Mouse (Mus musculus) gastrocnemius, postnatal 25 days (tissue): ENCODE measurements around the gene Mob4. TPM values are rescaled to one million over a fixed set of nuclear protein-coding genes. Genes with fewer than 3 reads are reported as not detected.
"Not testable (repeated sequence)": the region's sequence is repeated elsewhere in the genome, so short reads cannot be mapped to it uniquely, and the experiment has no call there.

Source experiments
- DNase-seq: peaks from one replicate; pipeline ENCODE4 v3.0.0; 2022
- long read RNA-seq, 2 experiments: library from polyadenylated mRNA; stranded (forward); transcript quantifications; one replicate each; pipeline ENCODE4 v2.0.0; 2021
- total RNA-seq, 2 experiments: library from RNA; stranded (reverse); gene quantifications; 1 replicate in 1 of 2; 2 replicates in 1 of 2; pipeline ENCODE4 v1.2.3; 2021

Gene Mob4
- total RNA-seq: 10 to 100 TPM; 34.1 to 38.5 TPM
- long read RNA-seq, experiment 1, transcript Mob4-205 (8 exons, 2,840 nt): major isoform, 55 of 63 reads
- long read RNA-seq, experiment 1, partial matches to known transcripts: 1 of 63 reads
- long read RNA-seq, experiment 1, other reads (novel, unspliced or antisense): 7 of 63 reads
- long read RNA-seq, experiment 2, transcript Mob4-205 (8 exons, 2,840 nt): major isoform, 64 of 73 reads
- long read RNA-seq, experiment 2, partial matches to known transcripts: 0 of 73 reads
- long read RNA-seq, experiment 2, other reads (novel, unspliced or antisense): 6 of 73 reads

- DNase-seq: peak; percentile 93
These were observed at the start of gene Mob4 for GRCm38 (mm10) chr1:55130943-55131401. Mob4 (plus strand) TSS chr1:55131231.

GRCm38 (mm10) chr1:55082106-55082505, 48.9 kb upstream of the Mob4 start:
- no peak for DNase-seq

GRCm38 (mm10) chr1:55085781-55086366, 45.2 kb upstream of the Mob4 start:
- DNase-seq: no peak

- no peak for DNase-seq
These were observed 44.1 kb upstream of the Mob4 start for GRCm38 (mm10) chr1:55086868-55087400.

- no peak for DNase-seq
These were observed 43.6 kb upstream of the Mob4 start for GRCm38 (mm10) chr1:55087401-55087904.

- peak; percentile 98 for DNase-seq
These were observed 43.0 kb upstream of the Mob4 start, which contains the start of the genes Hspe1 and Hspd1 for GRCm38 (mm10) chr1:55087932-55088610. Hspe1 (plus strand) TSS chr1:55088132. Hspd1 (minus strand) TSS chr1:55088243.

- no peak for DNase-seq
These were observed 42.2 kb upstream of the Mob4 start for GRCm38 (mm10) chr1:55088611-55089497.

GRCm38 (mm10) chr1:55089498-55090064, 41.5 kb upstream of the Mob4 start:
- no peak for DNase-seq

GRCm38 (mm10) chr1:55092056-55092455, 39.0 kb upstream of the Mob4 start:
- DNase-seq: peak; percentile 19

- no peak for DNase-seq
These were observed 38.6 kb upstream of the Mob4 start for GRCm38 (mm10) chr1:55092469-55092868.

GRCm38 (mm10) chr1:55106919-55107585, 24.0 kb upstream of the Mob4 start:
- no peak for DNase-seq

GRCm38 (mm10) chr1:55107644-55108043, 23.4 kb upstream of the Mob4 start:
- no peak for DNase-seq

GRCm38 (mm10) chr1:55108473-55108872, 22.6 kb upstream of the Mob4 start:
- DNase-seq: no peak

- no peak for DNase-seq
These were observed 21.8 kb upstream of the Mob4 start for GRCm38 (mm10) chr1:55109066-55109766.

- DNase-seq: no peak
These were observed 8.0 kb upstream of the Mob4 start for GRCm38 (mm10) chr1:55123046-55123445.

- DNase-seq: no peak
These were observed 7.5 kb upstream of the Mob4 start for GRCm38 (mm10) chr1:55123561-55123960.

- not testable (repeated sequence) for DNase-seq
These were observed 6.9 kb upstream of the Mob4 start for GRCm38 (mm10) chr1:55124136-55124535.

GRCm38 (mm10) chr1:55129716-55130115, 1.3 kb upstream of the Mob4 start:
- no peak for DNase-seq

GRCm38 (mm10) chr1:55130190-55130916, 678 bp upstream of the Mob4 start:
- no peak for DNase-seq
